Mouse (Mus musculus) hindbrain, embryonic 14.5 days (tissue): ENCODE results near the gene Traf4. TPM values are rescaled to one million over a fixed set of nuclear protein-coding genes. Genes with fewer than 3 reads are reported as not detected.

Experiments
- ATAC-seq: fragments of 200-750 bp; cut with Nextera tagmentation; 2 replicates; pipeline ENCODE4 v1.8.0; 2017; ENCODE audit warnings: moderate number of reproducible peaks, mild to moderate bottlenecking, moderate TSS enrichment, moderate library complexity; ENCODE audit not compliant: low FRiP score
- DNase-seq: peaks from one replicate; pipeline ENCODE4 v3.0.0-alpha.2; 2015; ENCODE audit warnings: low spot score
- H3K27ac ChIP-seq: fragments of 300-500 bp; sonication (generic); 2 replicates; pipeline ENCODE4 v1.5.1; 2014; ENCODE audit warnings: mild to moderate bottlenecking, moderate library complexity
- H3K27me3 ChIP-seq: fragments of 300-500 bp; sonication (generic); 2 replicates; pipeline ENCODE4 v1.6.1; 2014; ENCODE audit warnings: mild to moderate bottlenecking, low read length, mixed read lengths; ENCODE audit not compliant: control insufficient read depth, insufficient read depth
- H3K36me3 ChIP-seq: fragments of 300-500 bp; sonication (generic); replicated peaks from 2 replicates; pipeline ENCODE4 v1.6.1; 2014; ENCODE audit not compliant: control insufficient read depth, insufficient read depth
- H3K4me1 ChIP-seq: fragments of 300-500 bp; sonication (generic); replicated peaks from 2 replicates; pipeline ENCODE4 v1.6.1; 2014; ENCODE audit warnings: antibody characterized with exemption, low read length, mixed read lengths; ENCODE audit not compliant: control insufficient read depth, insufficient read depth
- H3K4me2 ChIP-seq: fragments of 300-500 bp; sonication (generic); replicated peaks from 2 replicates; pipeline ENCODE4 v1.6.1; 2014; ENCODE audit warnings: mild to moderate bottlenecking, moderate library complexity
- H3K4me3 ChIP-seq: fragments of 300-500 bp; sonication (generic); replicated peaks from 2 replicates; pipeline ENCODE4 v1.5.1; 2014; ENCODE audit warnings: mild to moderate bottlenecking, low read length
- H3K9ac ChIP-seq: fragments of 300-500 bp; sonication (generic); 2 replicates; pipeline ENCODE4 v1.6.1; 2014
- H3K9me3 ChIP-seq: fragments of 300-500 bp; sonication (generic); 2 replicates; pipeline ENCODE4 v1.6.1; 2016; ENCODE audit warnings: low read length; ENCODE audit not compliant: control insufficient read depth
- WGBS: fragments of 180-500 bp; shearing (Covaris S2); extraction: QIAGEN DNeasy Blood & Tissue Kit; methylation state at CpG from one replicate; pipeline ENCODE4 v1.1.7; 2014; 5-methylcytosine and 5-hydroxymethylcytosine counted together
- polyA plus RNA-seq: library from polyadenylated mRNA; unstranded; fragments of >200 nt; fragmentation: Nextera tagmentation; extraction: Ambion mirVana; gene quantifications from 2 replicates; pipeline ENCODE4 v1.2.1, GENCODE M21; 2014

The Traf4 gene
- polyA plus RNA-seq, 1 experiment from 2014 or later: 57.2 TPM

DNA sequence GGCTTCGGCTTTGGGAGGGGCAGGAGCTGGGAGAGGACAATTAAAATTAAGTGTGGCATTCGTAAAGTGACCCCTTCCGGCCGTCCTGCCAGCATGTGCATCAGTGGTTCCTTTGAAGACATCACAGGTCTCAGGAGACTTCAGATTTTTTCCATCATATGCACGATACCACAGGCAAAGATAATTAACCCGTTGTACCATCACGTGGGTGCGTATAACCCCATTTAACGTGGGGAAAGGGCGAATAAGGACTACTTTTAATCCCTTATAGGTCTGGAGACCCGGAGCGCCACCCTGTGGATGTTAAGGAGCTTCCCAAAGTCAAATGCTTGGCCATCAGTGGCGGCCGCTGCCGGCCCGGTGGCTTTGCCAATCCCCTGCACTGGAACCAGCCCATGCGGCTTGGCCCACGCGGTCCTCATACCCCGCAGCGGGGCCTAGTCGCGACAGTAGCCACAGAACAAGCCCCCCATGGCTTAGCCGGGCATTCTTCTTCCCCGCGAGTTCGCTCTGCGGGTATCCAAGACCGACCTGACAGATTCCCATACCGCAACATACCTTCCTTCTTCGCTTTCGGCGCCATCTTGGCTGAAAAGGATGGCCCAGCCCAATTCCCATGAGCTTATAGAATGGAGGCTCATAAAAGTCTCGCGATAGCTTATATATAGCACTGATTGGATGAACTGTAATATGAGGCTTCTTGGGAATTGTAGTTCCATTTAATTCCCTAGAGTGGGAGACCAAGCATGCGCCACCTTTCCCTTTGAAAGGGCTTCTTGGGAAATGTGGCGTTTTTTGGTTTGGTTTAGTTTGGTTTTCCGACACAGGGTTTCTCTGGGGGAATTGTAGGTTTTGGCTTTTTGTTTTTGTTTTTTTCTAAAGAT is 17.8 kb upstream of the Traf4 start, which contains the start of gene Rpl23a:
Gene Rpl23a (minus strand): TSS at position 624 of the 884 bp plus-strand sequence.
- Histone ChIP-seq H3K4me3 (peak within 1 kb of the TSS; percentile 79), H3K4me1 (peaks cover 31% of the 10 kb centered on the region), H3K9me3 (no peaks in the 10 kb centered on the region), H3K27me3 (no peaks in the 10 kb centered on the region), H3K27ac (peak within 1 kb of the TSS; percentile 96), H3K36me3 (peaks cover 34% of the 10 kb centered on the region), H3K4me2 (peak within 1 kb of the TSS; percentile 79), H3K9ac (peak within 1 kb of the TSS; percentile 86)
- DNase-seq: peak; percentile 97
- under 1% methylated on average over 38 of the region's 38 CpGs for WGBS
- ATAC-seq: peak; percentile 91

- ATAC-seq (no peak), DNase-seq (no peak)
- Histone ChIP-seq H3K4me3 (peak overlapping the region; percentile 79), H3K9me3 (no peaks in the 10 kb centered on the region), H3K27me3 (no peaks in the 10 kb centered on the region), H3K4me2 (peak overlapping the region; percentile 79), H3K9ac (peak overlapping the region; percentile 86), H3K4me1 (peaks cover 34% of the 10 kb centered on the region), H3K27ac (peak overlapping the region; percentile 96), H3K36me3 (peaks cover 34% of the 10 kb centered on the region)
- 16% methylated on average over 7 of the region's 7 CpGs for WGBS
These were observed 17.1 kb upstream of the Traf4 start for GRCm38 (mm10) chr11:78182450-78182849.

DNA sequence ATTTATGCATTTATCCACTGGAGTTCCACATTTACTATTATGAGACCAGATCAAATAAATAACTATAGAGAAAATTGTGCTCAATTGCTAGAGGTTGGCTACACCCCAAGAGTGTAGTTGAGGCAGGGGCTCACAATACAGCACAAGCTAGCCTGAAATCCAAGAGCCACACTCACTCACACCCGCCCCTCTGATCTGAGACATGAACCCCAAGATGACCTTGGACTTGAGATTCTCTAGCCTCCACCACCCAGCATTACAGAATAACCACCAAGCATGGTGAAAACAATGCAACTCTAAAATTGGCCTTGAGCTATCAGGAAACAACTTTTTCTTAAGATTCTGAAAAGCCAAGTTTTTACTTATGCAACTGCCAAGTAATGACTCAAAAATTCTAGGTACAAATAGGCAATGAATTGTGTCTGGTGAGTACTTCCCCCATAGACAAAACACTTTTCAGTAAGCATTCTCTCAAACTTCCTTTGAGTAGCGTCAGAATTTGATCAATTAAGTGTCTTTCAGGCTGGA is 16.5 kb upstream of the Traf4 start:
- Histone ChIP-seq H3K9me3 (no peaks in the 10 kb centered on the region), H3K4me2 (peak overlapping the region; percentile 79), H3K36me3 (peaks cover 34% of the 10 kb centered on the region), H3K27me3 (peaks cover 3% of the 10 kb centered on the region; the same call in 1 of the 2 replicates), H3K4me3 (peak overlapping the region; percentile 79), H3K27ac (no peak overlapping the region), H3K4me1 (peaks cover 40% of the 10 kb centered on the region), H3K9ac (peak overlapping the region; percentile 86)
- no peak for ATAC-seq
- DNase-seq: no peak
- 44% methylated on average over 2 of the region's 2 CpGs for WGBS

GRCm38 (mm10) chr11:78180081-78180761 is 14.8 kb upstream of the Traf4 start:
- H3K9ac ChIP-seq: no peak overlapping the region

DNA sequence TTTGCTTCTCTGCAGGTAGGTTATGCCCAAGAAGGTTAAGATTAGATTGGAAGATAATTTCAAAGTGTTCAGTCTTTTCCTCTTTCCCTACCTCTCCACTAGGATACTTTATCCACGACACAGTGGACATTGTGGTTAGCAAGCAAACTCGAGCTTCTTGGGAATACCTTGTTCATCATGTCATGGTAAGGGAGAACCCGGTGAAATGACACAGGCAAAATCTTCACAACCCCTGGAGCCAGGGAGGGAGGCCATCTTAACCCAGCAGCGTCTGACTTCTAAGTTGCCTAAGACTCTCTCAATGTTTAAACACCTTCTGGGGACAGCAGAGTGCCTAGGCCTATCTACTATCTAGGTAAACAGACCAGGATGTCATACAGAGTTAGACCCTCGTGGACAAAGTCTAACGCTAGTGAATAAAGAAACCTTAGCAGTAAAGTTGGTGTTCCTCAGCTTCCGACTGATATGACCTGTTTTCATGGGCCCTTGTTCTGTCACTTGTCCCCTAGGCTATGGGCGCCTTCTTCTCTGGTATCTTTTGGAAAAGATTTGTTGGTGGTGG is 14.1 kb upstream of the Traf4 start:
- no peak overlapping the region for H3K27ac ChIP-seq
- H3K9ac ChIP-seq: peak overlapping the region; percentile 57; the same call in 1 of the 2 replicates

More at GRCm38 (mm10) chr11:78180081-78180761, 14.8 kb upstream of the Traf4 start:
- 80% methylated on average over 6 of the region's 6 CpGs for WGBS
- Histone ChIP-seq H3K36me3 (peaks cover 34% of the 10 kb centered on the region), H3K9me3 (no peaks in the 10 kb centered on the region), H3K27me3 (peaks cover 5% of the 10 kb centered on the region; the same call in 1 of the 2 replicates), H3K27ac (no peak overlapping the region), H3K4me2 (no peak overlapping the region), H3K4me3 (no peak overlapping the region), H3K4me1 (peaks cover 42% of the 10 kb centered on the region)
- ATAC-seq (no peak), DNase-seq (no peak)

DNA sequence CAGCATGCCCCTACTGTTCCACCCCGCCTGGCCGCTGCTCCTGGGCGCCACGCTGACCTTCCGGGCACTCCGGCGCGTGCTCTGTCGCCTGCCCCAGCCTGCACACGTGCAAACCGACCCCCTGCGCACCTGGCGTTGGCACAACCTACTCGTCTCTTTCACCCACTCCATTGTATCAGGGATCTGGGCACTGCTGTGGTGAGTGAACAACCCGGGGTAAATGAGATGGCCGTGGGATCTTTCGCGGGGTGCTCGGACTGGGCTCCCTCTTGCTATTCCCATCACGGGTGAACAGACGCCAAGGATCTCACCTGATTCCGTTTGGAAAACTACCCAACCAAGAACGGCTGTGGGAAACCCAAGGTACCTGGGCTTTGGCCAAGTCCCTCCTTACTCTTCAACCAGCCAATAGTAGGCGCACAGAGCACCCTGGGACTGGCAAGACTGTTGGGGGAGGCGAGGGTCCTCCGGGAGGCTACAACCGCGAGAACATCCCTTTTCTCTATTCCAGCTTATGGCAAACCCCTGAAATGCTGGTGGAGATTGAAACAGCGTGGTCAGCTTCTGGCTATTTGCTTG is 13.6 kb upstream of the Traf4 start:
- Histone ChIP-seq H3K9me3 (no peaks in the 10 kb centered on the region), H3K4me3 (peak overlapping the region; percentile 53), H3K4me1 (peaks cover 37% of the 10 kb centered on the region), H3K36me3 (peaks cover 34% of the 10 kb centered on the region), H3K4me2 (peak overlapping the region; percentile 55), H3K27me3 (peaks cover 5% of the 10 kb centered on the region; the same call in 1 of the 2 replicates), H3K9ac (peak overlapping the region; percentile 57), H3K27ac (peak overlapping the region; percentile 66)
- ATAC-seq: no peak
- no peak for DNase-seq
- 2% methylated on average over 29 of the region's 29 CpGs for WGBS

More for the DNA sequence above, 14.1 kb upstream of the Traf4 start:
- peaks cover 5% of the 10 kb centered on the region; the same call in 1 of the 2 replicates for H3K27me3 ChIP-seq
- peaks cover 34% of the 10 kb centered on the region for H3K36me3 ChIP-seq
- peak overlapping the region; percentile 55 for H3K4me2 ChIP-seq
- no peaks in the 10 kb centered on the region for H3K9me3 ChIP-seq
- H3K4me1 ChIP-seq: peaks cover 42% of the 10 kb centered on the region
- WGBS: 34% methylated on average over 8 of the region's 8 CpGs
- H3K4me3 ChIP-seq: peak overlapping the region; percentile 53
- ATAC-seq (no peak), DNase-seq (no peak)

DNA sequence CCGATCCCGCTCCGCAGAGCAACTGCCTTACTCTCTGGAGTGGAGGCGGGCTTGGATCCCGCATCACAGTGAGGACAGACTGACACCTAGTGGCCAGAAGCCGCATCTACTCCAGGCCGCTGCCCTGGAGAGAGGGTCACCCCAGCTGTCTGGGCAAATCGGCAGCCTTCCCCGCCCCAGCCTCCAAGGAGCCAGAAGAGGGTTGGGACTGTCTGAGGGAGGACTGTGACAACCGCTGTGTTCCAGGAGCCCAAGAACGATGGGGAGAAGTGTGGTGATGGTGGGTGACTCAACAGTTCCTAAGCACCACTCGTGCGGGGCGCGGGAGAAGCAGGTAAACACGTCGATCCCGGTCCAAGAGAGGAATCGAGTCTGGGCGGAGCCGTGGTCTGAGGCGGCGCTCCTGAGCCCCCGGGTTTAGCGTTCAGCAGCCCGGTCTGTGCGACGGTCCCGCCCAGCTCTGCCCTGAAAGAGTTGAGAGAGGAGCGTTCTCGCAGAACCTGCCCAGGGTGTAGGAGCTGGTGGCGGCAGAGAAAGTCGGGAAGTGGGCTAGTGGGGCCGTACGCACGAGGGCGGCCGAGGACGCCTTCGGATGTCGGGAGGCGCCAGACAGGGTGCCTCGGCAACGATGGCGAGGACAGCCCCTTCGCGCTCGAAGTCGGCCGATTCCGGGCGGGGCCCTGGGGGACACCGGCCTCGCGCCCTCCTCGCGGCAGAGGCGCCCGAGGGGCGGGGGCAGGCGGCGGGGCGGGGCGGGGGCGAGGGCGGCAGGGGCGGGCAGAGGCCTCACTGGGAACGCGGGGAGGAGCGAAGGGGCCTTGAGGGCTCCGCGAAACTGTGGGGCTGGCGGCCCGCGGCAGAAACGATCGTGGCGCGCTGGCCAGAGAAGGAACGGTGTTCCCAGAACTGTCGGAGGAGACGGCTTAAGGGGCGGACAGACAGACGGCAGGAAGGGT is 12.8 kb upstream of the Traf4 start:
- DNase-seq (peak; percentile 95), ATAC-seq (peak; percentile 87)
- peaks cover 35% of the 10 kb centered on the region for H3K4me1 ChIP-seq
- peak overlapping the region; percentile 66 for H3K27ac ChIP-seq
- H3K4me3 ChIP-seq: peak overlapping the region; percentile 53
- peak overlapping the region; percentile 57 for H3K9ac ChIP-seq
- peaks cover 34% of the 10 kb centered on the region for H3K36me3 ChIP-seq
- peaks cover 5% of the 10 kb centered on the region; the same call in 1 of the 2 replicates for H3K27me3 ChIP-seq
- WGBS: under 1% methylated on average over 62 of the region's 84 CpGs
- no peaks in the 10 kb centered on the region for H3K9me3 ChIP-seq
- H3K4me2 ChIP-seq: peak overlapping the region; percentile 55

GRCm38 (mm10) chr11:78177437-78177836 is 12.0 kb upstream of the Traf4 start:
- peak overlapping the region; percentile 57; the same call in 1 of the 2 replicates for H3K9ac ChIP-seq
- peak overlapping the region; percentile 53 for H3K4me3 ChIP-seq
- ATAC-seq (no peak), DNase-seq (no peak)
- peaks cover 34% of the 10 kb centered on the region for H3K36me3 ChIP-seq
- H3K27me3 ChIP-seq: peaks cover 5% of the 10 kb centered on the region; the same call in 1 of the 2 replicates
- peaks cover 34% of the 10 kb centered on the region for H3K4me1 ChIP-seq
- under 1% methylated on average over 10 of the region's 10 CpGs for WGBS
- H3K27ac ChIP-seq: no peak overlapping the region; the same call in 1 of the 2 replicates
- H3K4me2 ChIP-seq: peak overlapping the region; percentile 55
- no peaks in the 10 kb centered on the region for H3K9me3 ChIP-seq
